ENCODE assay signal across 30 mouse cellular contexts in genomic region chrY:90731593-90731955, GRCm38 (mm10). TPM values are rescaled to one million over a fixed set of nuclear protein-coding genes. Genes with fewer than 3 reads are reported as not detected.
DNase-seq lines count a peak whose midpoint lies in the region; TF ChIP-seq lines count a peak whose summit lies in the region.
"Not testable (repeated sequence)": the region's sequence is repeated elsewhere in the genome, so short reads cannot be mapped to it uniquely, and the experiment has no call there.
"Had no signal": no experiment of that assay in that cellular context is flagged by ENCODE, and none has a peak within 500 bp of the region (broad histone marks: within the 10 kb centered on the region; RNA-seq: fewer than 3 reads in every experiment).

No protein-coding gene starts in this region.

- not testable (repeated sequence) for H3K4me3 ChIP-seq in CH12.LX (replicated peaks in 1 of 3; ENCODE audit: low read depth in 2 of 3, low read length in 2 of 3, poor library complexity in 1 of 3); ES-E14 (ENCODE audit: insufficient read depth in 1 of 2, low read depth in 1 of 2, low read length in 2 of 2, poor library complexity in 1 of 2, severe bottlenecking in 1 of 2)

- H3K36me3 ChIP-seq in CH12.LX (replicated peaks in 1 of 2; ENCODE audit: control insufficient read depth in 1 of 2, insufficient read depth in 1 of 2, low read length in 1 of 2), result peaks cover 10 to 16% of the 10 kb centered on the region in 2 experiments
- peaks cover 39% of the 10 kb centered on the region for H3K36me3 ChIP-seq in ES-E14 (ENCODE audit: control insufficient read depth, insufficient read depth, low read length, poor library complexity, severe bottlenecking)

- not testable (repeated sequence) for H3K9ac ChIP-seq in CH12.LX (ENCODE audit: insufficient read depth, low read depth); ES-E14 (ENCODE audit: insufficient read depth, low read depth, low read length, poor library complexity, severe bottlenecking)

- not testable (repeated sequence) for TF ChIP-seq CTCF in CH12.LX (conservative IDR thresholded peaks at IDR 0.05 in 1 of 2, IDR thresholded peaks at IDR 0.05 in 1 of 2; ENCODE audit: low read depth in 2 of 2, low read length in 2 of 2); brain, embryonic 14.5 days (IDR thresholded peaks at IDR 0.05; ENCODE audit: borderline replicate concordance, extremely low read depth, insufficient read depth, insufficient read length)

- not testable (repeated sequence) for H3K27me3 ChIP-seq in CH12.LX (replicated peaks)

- not testable (repeated sequence) for H3K4me2 ChIP-seq in CH12.LX (ENCODE audit: insufficient read depth, low read depth, poor library complexity, severe bottlenecking)

- in situ Hi-C loops in CH12.LX (cut with MboI; ENCODE audit: low pct_ligation_motif_present, low pct_unique_long_range_greater_than_20kb, low sequenced_read_pairs); ES-E14 (cut with MboI; ENCODE audit: low sequenced_read_pairs in 2 of 2, unreplicated experiment in 2 of 2): not testable (repeated sequence)

- H3K9me3 ChIP-seq in CH12.LX (replicated peaks; ENCODE audit: low read length), result peaks cover 16% of the 10 kb centered on the region
- not testable (repeated sequence) for H3K9me3 ChIP-seq in ES-E14 (ENCODE audit: control insufficient read depth, insufficient read depth, low read depth, low read length)

- peak; percentile 35 for DNase-seq in 416B (ENCODE audit: low read depth)
- peak; percentile 31 for DNase-seq in CH12.LX (ENCODE audit: extremely low read depth)
- DNase-seq in ES-E14 (ENCODE audit: low read depth, low spot score), result peak; percentile 73
- peak; percentile 8 for DNase-seq in NIH3T3 (ENCODE audit: low read depth)
- peak; percentile 46 for DNase-seq in brain, embryonic 14.5 days (ENCODE audit: low read depth)
- DNase-seq in induced T-regulatory cell, adult 2 months (ENCODE audit: low read depth), result peak; percentile 40
- peak; percentile 57 for DNase-seq in retina, embryonic 14.5 days (ENCODE audit: low spot score)

- H3K79me2 ChIP-seq in CH12.LX (replicated peaks; ENCODE audit: control insufficient read depth, extremely low read depth, insufficient read depth, poor library complexity, severe bottlenecking), result not testable (repeated sequence)

- H3K4me1 ChIP-seq in CH12.LX (ENCODE audit: control insufficient read depth in 1 of 2, insufficient read depth in 2 of 2); ES-E14 (ENCODE audit: control insufficient read depth in 2 of 2, insufficient read depth in 2 of 2, low read length in 2 of 2, poor library complexity in 1 of 2): not testable (repeated sequence)

- TF ChIP-seq EP300 in CH12.LX (IDR thresholded peaks at IDR 0.05; ENCODE audit: low read length), result not testable (repeated sequence)

- not testable (repeated sequence) for H3K27ac ChIP-seq in CH12.LX (ENCODE audit: insufficient read depth, low read depth); ES-E14 (ENCODE audit: insufficient read depth, low read depth, low read length, poor library complexity, severe bottlenecking)

- TF ChIP-seq RAD21 in CH12.LX (IDR thresholded peaks at IDR 0.05; ENCODE audit: low read depth, low read length), result not testable (repeated sequence)

- TF ChIP-seq POLR2A in CH12.LX (IDR thresholded peaks at IDR 0.05; ENCODE audit: low read depth, low read length); brain, embryonic 14.5 days (IDR thresholded peaks at IDR 0.05; ENCODE audit: borderline replicate concordance, extremely low read depth, insufficient read depth, insufficient read length, poor library complexity, severe bottlenecking): not testable (repeated sequence)

- dilution Hi-C loops in CH12.LX (cut with MboI; ENCODE audit: extremely low pct_ligation_motif_present, extremely low pct_unique_long_range_greater_than_20kb, low sequenced_read_pairs), result not testable (repeated sequence)

RNA-seq across cellular contexts. Expression of gene Gm21860, which starts 23.0 kb away (rescaled TPM):
- total RNA-seq in CH12.LX (2012; rRNA removed) (not detected in 2 replicates), CH12.LX (2014; rRNA removed) (not detected in 2 replicates), ES-E14 (2012; rRNA removed) (not detected in 2 replicates)
- not detected in 2 replicates for polyA plus RNA-seq in CH12.LX (2012; ENCODE audit: insufficient read length, low read depth)
- polyA plus RNA-seq in brain, embryonic 14.5 days (2012; rRNA removed), result not detected in 2 replicates
- total RNA-seq: adrenal gland, adult 2 months; adrenal gland, postnatal 14 days; adrenal gland, postnatal 4 days; gastrocnemius, adult 2 months; gastrocnemius, postnatal 14 days; gastrocnemius, postnatal 4 days; heart, adult 8-10 months; heart, postnatal 25 days; hematopoietic stem cell, adult 5-6 weeks had no signal
- polyA plus RNA-seq: adrenal gland, adult 2 months; CD4-positive, CD25-positive, alpha-beta regulatory T cell, adult 4 months; cortical plate, adult 2 months; embryonic facial prominence, embryonic 10.5 days; embryonic facial prominence, embryonic 13.5 days; erythroblast, embryonic 14.5 days; forebrain, embryonic 12.5 days; forebrain, embryonic 16.5 days; frontal cortex, adult 2 months; heart, embryonic 11.5 days; heart, embryonic 14.5 days; heart, postnatal 0 days; hindbrain, embryonic 12.5 days; hindbrain, embryonic 15.5 days; intestine, embryonic 15.5 days had no signal

RNA-seq across cellular contexts. Expression of gene Gm47283, which starts 53.0 kb away (rescaled TPM):
- total RNA-seq in CH12.LX (2012; rRNA removed) (not detected in 2 replicates), CH12.LX (2014; rRNA removed) (not detected in 2 replicates), ES-E14 (2012; rRNA removed) (not detected in 2 replicates)
- not detected in 2 replicates for polyA plus RNA-seq in CH12.LX (2012; ENCODE audit: insufficient read length, low read depth)
- not detected in 2 replicates for polyA plus RNA-seq in brain, embryonic 14.5 days (2012; rRNA removed)
- total RNA-seq: adrenal gland, adult 2 months; adrenal gland, postnatal 14 days; adrenal gland, postnatal 4 days; gastrocnemius, adult 2 months; gastrocnemius, postnatal 14 days; gastrocnemius, postnatal 4 days; heart, adult 8-10 months; heart, postnatal 25 days; hematopoietic stem cell, adult 5-6 weeks had no signal
- polyA plus RNA-seq: adrenal gland, adult 2 months; CD4-positive, CD25-positive, alpha-beta regulatory T cell, adult 4 months; cortical plate, adult 2 months; embryonic facial prominence, embryonic 10.5 days; embryonic facial prominence, embryonic 13.5 days; erythroblast, embryonic 14.5 days; forebrain, embryonic 12.5 days; forebrain, embryonic 16.5 days; frontal cortex, adult 2 months; heart, embryonic 11.5 days; heart, embryonic 14.5 days; heart, postnatal 0 days; hindbrain, embryonic 12.5 days; hindbrain, embryonic 15.5 days; intestine, embryonic 15.5 days had no signal

Comparison
In these comparisons a context has a peak if more than half of its experiments do, and no peak if none do; other contexts are left out.
1. DNase-seq: peak in every context shown above with its lines; median percentile 73 in ES-E14; 57 in retina, embryonic 14.5 days; 46 in brain, embryonic 14.5 days; 40 in induced T-regulatory cell, adult 2 months; 35 in 416B; 31 in CH12.LX; 8 in NIH3T3.